Mouse (Mus musculus) forebrain, embryonic 10.5 days (tissue): ENCODE measurements around the gene Acvr1b. TPM values are rescaled to one million over a fixed set of nuclear protein-coding genes. Genes with fewer than 3 reads are reported as not detected.
A peak's percentile ranks its signal among the peaks of the same experiment; 100 is the strongest.

ENCODE experiments used
- DNase-seq: peaks from one replicate; pipeline ENCODE4 v3.0.0-alpha.2; 2017; ENCODE audit warnings: low spot score; ENCODE audit errors: extremely low spot score
- H3K27ac ChIP-seq: fragments of 300-500 bp; sonication (generic); 2 replicates; pipeline ENCODE4 v1.5.1; 2016; ENCODE audit warnings: mild to moderate bottlenecking
- H3K27me3 ChIP-seq: fragments of 300-500 bp; sonication (generic); 2 replicates; pipeline ENCODE4 v1.6.1; 2016; ENCODE audit warnings: mild to moderate bottlenecking; ENCODE audit not compliant: poor library complexity, severe bottlenecking
- H3K36me3 ChIP-seq: fragments of 300-500 bp; sonication (generic); replicated peaks from 2 replicates; pipeline ENCODE4 v1.6.1; 2016; ENCODE audit warnings: mild to moderate bottlenecking, moderate library complexity
- H3K4me1 ChIP-seq: fragments of 300-500 bp; sonication (generic); 2 replicates; pipeline ENCODE4 v1.6.1; 2016
- H3K4me3 ChIP-seq: fragments of 300-500 bp; sonication (generic); 2 replicates; pipeline ENCODE4 v1.5.1; 2016; ENCODE audit warnings: mild to moderate bottlenecking, moderate library complexity
- H3K9me3 ChIP-seq: fragments of 300-500 bp; sonication (generic); 2 replicates; pipeline ENCODE4 v1.6.1; 2016; ENCODE audit warnings: mild to moderate bottlenecking, moderate library complexity
- WGBS: fragments of 180-500 bp; shearing (Covaris S2); methylation state at CpG from one replicate; pipeline ENCODE4 v1.1.7; 2016; 5-methylcytosine and 5-hydroxymethylcytosine counted together
- polyA plus RNA-seq: library from polyadenylated mRNA; unstranded; fragments of >200 nt; fragmentation: Nextera tagmentation; extraction: Ambion mirVana; gene quantifications from 2 replicates; pipeline ENCODE4 v1.2.1, GENCODE M21; 2016

The Acvr1b gene
- polyA plus RNA-seq, 1 experiment from 2014 or later, result 5.8 TPM

- H3K36me3 ChIP-seq, result peaks cover 77% of the 10 kb centered on the region
- peaks cover 21% of the 10 kb centered on the region for H3K4me1 ChIP-seq
- DNase-seq, result no peak
- WGBS, result 94% methylated on average over 8 of the region's 8 CpGs
- no peaks in the 10 kb centered on the region for H3K27me3 ChIP-seq
- H3K4me3 ChIP-seq, result no peak overlapping the region
- no peak overlapping the region for H3K27ac ChIP-seq
- 0 out of 2 replicates have a peak, but pooled peaks cover 5% of the 10 kb centered on the region for H3K9me3 ChIP-seq
Observed at GRCm38 (mm10) chr15:101196079-101196795, 22.4 kb downstream of the Acvr1b start.

- Histone ChIP-seq H3K4me3 (no peak overlapping the region), H3K27me3 (no peaks in the 10 kb centered on the region), H3K4me1 (peaks cover 14% of the 10 kb centered on the region), H3K27ac (no peak overlapping the region), H3K36me3 (peaks cover 84% of the 10 kb centered on the region), H3K9me3 (0 out of 2 replicates have a peak, but pooled peaks cover 5% of the 10 kb centered on the region)
- DNase-seq, result no peak
Observed at GRCm38 (mm10) chr15:101196961-101197360, 23.1 kb downstream of the Acvr1b start.

GRCm38 (mm10) chr15:101197497-101198179 is 23.8 kb downstream of the Acvr1b start:
- Histone ChIP-seq H3K4me1 (peaks cover 7% of the 10 kb centered on the region), H3K27me3 (no peaks in the 10 kb centered on the region), H3K27ac (no peak overlapping the region), H3K9me3 (0 out of 2 replicates have a peak, but pooled peaks cover 5% of the 10 kb centered on the region), H3K4me3 (no peak overlapping the region), H3K36me3 (peaks cover 91% of the 10 kb centered on the region)
- WGBS, result 92% methylated on average over 15 of the region's 15 CpGs
- no peak for DNase-seq

- H3K4me3 ChIP-seq, result no peak overlapping the region
- 32% methylated on average over 3 of the region's 3 CpGs for WGBS
- H3K4me1 ChIP-seq, result peaks cover 2% of the 10 kb centered on the region
- H3K27ac ChIP-seq, result no peak overlapping the region
- H3K9me3 ChIP-seq, result 0 out of 2 replicates have a peak, but pooled peaks cover 5% of the 10 kb centered on the region
- peaks cover 96% of the 10 kb centered on the region for H3K36me3 ChIP-seq
- no peaks in the 10 kb centered on the region for H3K27me3 ChIP-seq
- peak; percentile 66 for DNase-seq
Observed at GRCm38 (mm10) chr15:101198218-101198617, 24.4 kb downstream of the Acvr1b start.

- H3K4me3 ChIP-seq, result no peak overlapping the region
- no peak for DNase-seq
- 89% methylated on average over 14 of the region's 14 CpGs for WGBS
- no peaks in the 10 kb centered on the region for H3K27me3 ChIP-seq
- H3K4me1 ChIP-seq, result no peaks in the 10 kb centered on the region
- peaks cover 100% of the 10 kb centered on the region for H3K36me3 ChIP-seq
- H3K9me3 ChIP-seq, result 0 out of 2 replicates have a peak, but pooled peaks cover 5% of the 10 kb centered on the region
- H3K27ac ChIP-seq, result no peak overlapping the region
Observed at GRCm38 (mm10) chr15:101198850-101199249, 25.0 kb downstream of the Acvr1b start.

GRCm38 (mm10) chr15:101200777-101201295 is 27.0 kb downstream of the Acvr1b start:
- H3K9me3 ChIP-seq, result no peaks in the 10 kb centered on the region
- peaks cover 97% of the 10 kb centered on the region for H3K36me3 ChIP-seq
- H3K27ac ChIP-seq, result no peak overlapping the region
- 97% methylated on average over 9 of the region's 9 CpGs for WGBS
- no peaks in the 10 kb centered on the region for H3K4me1 ChIP-seq
- no peaks in the 10 kb centered on the region for H3K27me3 ChIP-seq
- H3K4me3 ChIP-seq, result no peak overlapping the region
- DNase-seq, result no peak

GRCm38 (mm10) chr15:101201414-101201813 is 27.5 kb downstream of the Acvr1b start:
- no peaks in the 10 kb centered on the region for H3K27me3 ChIP-seq
- peaks cover 97% of the 10 kb centered on the region for H3K36me3 ChIP-seq
- DNase-seq, result no peak
- H3K4me3 ChIP-seq, result no peak overlapping the region
- no peak overlapping the region for H3K27ac ChIP-seq
- 91% methylated on average over 3 of the region's 3 CpGs for WGBS
- H3K4me1 ChIP-seq, result no peaks in the 10 kb centered on the region
- no peaks in the 10 kb centered on the region for H3K9me3 ChIP-seq

GRCm38 (mm10) chr15:101203673-101204072 is 29.8 kb downstream of the Acvr1b start:
- Histone ChIP-seq H3K9me3 (no peaks in the 10 kb centered on the region), H3K27me3 (no peaks in the 10 kb centered on the region), H3K36me3 (peaks cover 96% of the 10 kb centered on the region), H3K27ac (no peak overlapping the region), H3K4me3 (no peak overlapping the region), H3K4me1 (no peaks in the 10 kb centered on the region)
- 92% methylated on average over 4 of the region's 4 CpGs for WGBS
- no peak for DNase-seq

- H3K9me3 ChIP-seq, result no peaks in the 10 kb centered on the region
- 90% methylated on average over 7 of the region's 7 CpGs for WGBS
- peaks cover 96% of the 10 kb centered on the region for H3K36me3 ChIP-seq
- no peak overlapping the region for H3K4me3 ChIP-seq
- no peak overlapping the region for H3K27ac ChIP-seq
- no peaks in the 10 kb centered on the region for H3K27me3 ChIP-seq
- no peak for DNase-seq
- H3K4me1 ChIP-seq, result no peaks in the 10 kb centered on the region
Observed at GRCm38 (mm10) chr15:101204781-101205180, 30.9 kb downstream of the Acvr1b start.

GRCm38 (mm10) chr15:101210228-101210627 is 36.4 kb downstream of the Acvr1b start:
- Histone ChIP-seq H3K27ac (no peak overlapping the region), H3K4me1 (no peaks in the 10 kb centered on the region), H3K36me3 (peaks cover 86% of the 10 kb centered on the region), H3K4me3 (no peak overlapping the region), H3K9me3 (no peaks in the 10 kb centered on the region), H3K27me3 (no peaks in the 10 kb centered on the region)
- peak; percentile 52 for DNase-seq
- 62% methylated on average over 6 of the region's 6 CpGs for WGBS

GRCm38 (mm10) chr15:101210998-101211613 is 37.2 kb downstream of the Acvr1b start:
- peaks cover 80% of the 10 kb centered on the region for H3K36me3 ChIP-seq
- no peak for DNase-seq
- no peak overlapping the region for H3K27ac ChIP-seq
- H3K4me1 ChIP-seq, result no peaks in the 10 kb centered on the region
- H3K27me3 ChIP-seq, result no peaks in the 10 kb centered on the region
- no peak overlapping the region for H3K4me3 ChIP-seq
- WGBS, result 96% methylated on average over 14 of the region's 14 CpGs
- H3K9me3 ChIP-seq, result no peaks in the 10 kb centered on the region

- H3K27me3 ChIP-seq, result no peaks in the 10 kb centered on the region
- whole genome bisulfite sequencing, result 88% methylated on average over 14 of the region's 14 CpGs
- no peaks in the 10 kb centered on the region for H3K4me1 ChIP-seq
- no peaks in the 10 kb centered on the region for H3K9me3 ChIP-seq
- H3K36me3 ChIP-seq, result peaks cover 67% of the 10 kb centered on the region
- DNase-seq, result no peak
- H3K4me3 ChIP-seq, result no peak overlapping the region
- H3K27ac ChIP-seq, result no peak overlapping the region
Observed at GRCm38 (mm10) chr15:101212435-101212834, 38.6 kb downstream of the Acvr1b start.

GRCm38 (mm10) chr15:101215136-101215535 is 41.3 kb downstream of the Acvr1b start:
- Histone ChIP-seq H3K9me3 (no peaks in the 10 kb centered on the region), H3K4me3 (no peak overlapping the region), H3K36me3 (peaks cover 41% of the 10 kb centered on the region), H3K27me3 (no peaks in the 10 kb centered on the region), H3K4me1 (peaks cover 7% of the 10 kb centered on the region), H3K27ac (no peak overlapping the region)
- DNase-seq, result no peak
- WGBS, result 85% methylated on average over 2 of the region's 2 CpGs
